Mouse (Mus musculus) frontal cortex, adult (tissue): Measurements from ENCODE around the gene Prph.

Experiments used
- ATAC-seq: cut with Nextera tagmentation; 2 replicates; pipeline ENCODE4 v1.9.2; 2017; ENCODE audit warnings: mild to moderate bottlenecking, moderate library complexity, mixed read lengths; ENCODE audit not compliant: low TSS enrichment

Prph gene

GRCm38 (mm10) chr15:99055040-99055439, at the start of gene Prph:
Prph (plus strand) TSS chr15:99055174.
- ATAC-seq, result no peak

- ATAC-seq, result no peak
Measured at GRCm38 (mm10) chr15:99008801-99009241, 46.2 kb upstream of the Prph start.

GRCm38 (mm10) chr15:99010896-99011295, 44.1 kb upstream of the Prph start:
- no peak for ATAC-seq

- no peak for ATAC-seq
Measured at GRCm38 (mm10) chr15:99011946-99012345, 43.0 kb upstream of the Prph start.

GRCm38 (mm10) chr15:99014496-99015030, 40.4 kb upstream of the Prph start:
- ATAC-seq, result no peak

GRCm38 (mm10) chr15:99017355-99017761, 37.6 kb upstream of the Prph start:
- no peak for ATAC-seq

- ATAC-seq, result no peak
Measured at GRCm38 (mm10) chr15:99017986-99018385, 37.0 kb upstream of the Prph start.

- ATAC-seq, result no peak
Measured at GRCm38 (mm10) chr15:99018630-99019029, 36.3 kb upstream of the Prph start.

GRCm38 (mm10) chr15:99019436-99019835, 35.5 kb upstream of the Prph start:
- ATAC-seq, result no peak

- ATAC-seq, result no peak
Measured at GRCm38 (mm10) chr15:99020171-99020570, 34.8 kb upstream of the Prph start.

GRCm38 (mm10) chr15:99021255-99021654, 33.7 kb upstream of the Prph start:
- ATAC-seq, result no peak

GRCm38 (mm10) chr15:99024668-99025314, 30.2 kb upstream of the Prph start:
- no peak for ATAC-seq

- ATAC-seq, result no peak
Measured at GRCm38 (mm10) chr15:99025414-99025813, 29.6 kb upstream of the Prph start.

GRCm38 (mm10) chr15:99026259-99026658, 28.7 kb upstream of the Prph start:
- ATAC-seq, result no peak

- no peak for ATAC-seq
Measured at GRCm38 (mm10) chr15:99027116-99027515, 27.9 kb upstream of the Prph start.

- ATAC-seq, result no peak
Measured at GRCm38 (mm10) chr15:99028874-99029458, 26.0 kb upstream of the Prph start.

- no peak for ATAC-seq
Measured at GRCm38 (mm10) chr15:99029619-99030584, 25.1 kb upstream of the Prph start, which contains the start of gene Tuba1c. Tuba1c (plus strand) TSS chr15:99029891.

GRCm38 (mm10) chr15:99030585-99031387, 24.2 kb upstream of the Prph start:
- no peak for ATAC-seq

GRCm38 (mm10) chr15:99031388-99031675, 23.6 kb upstream of the Prph start:
- no peak for ATAC-seq

- ATAC-seq, result no peak
Measured at GRCm38 (mm10) chr15:99032041-99032725, 22.8 kb upstream of the Prph start.

- ATAC-seq, result no peak
Measured at GRCm38 (mm10) chr15:99032726-99033250, 22.2 kb upstream of the Prph start.
